Mouse (Mus musculus) layer of hippocampus, postnatal 25 days (tissue): ENCODE measurements around the gene Coq8a. TPM values are rescaled to one million over a fixed set of nuclear protein-coding genes. Genes with fewer than 3 reads are reported as not detected.

Source experiments
- DNase-seq, 2 experiments: peaks; one replicate each; pipeline ENCODE4 v3.0.0; 2022; ENCODE audit warnings: mixed read lengths in 2 of 2, low spot score in 1 of 2; ENCODE audit errors: extremely low spot score in 1 of 2
- total RNA-seq, 2 experiments: library from RNA; stranded (reverse); gene quantifications; 2 replicates each; pipeline ENCODE4 v1.2.3; 2021

Gene Coq8a
- total RNA-seq, 2 experiments from 2014 or later: 63.2 to 71.5 TPM

DNA sequence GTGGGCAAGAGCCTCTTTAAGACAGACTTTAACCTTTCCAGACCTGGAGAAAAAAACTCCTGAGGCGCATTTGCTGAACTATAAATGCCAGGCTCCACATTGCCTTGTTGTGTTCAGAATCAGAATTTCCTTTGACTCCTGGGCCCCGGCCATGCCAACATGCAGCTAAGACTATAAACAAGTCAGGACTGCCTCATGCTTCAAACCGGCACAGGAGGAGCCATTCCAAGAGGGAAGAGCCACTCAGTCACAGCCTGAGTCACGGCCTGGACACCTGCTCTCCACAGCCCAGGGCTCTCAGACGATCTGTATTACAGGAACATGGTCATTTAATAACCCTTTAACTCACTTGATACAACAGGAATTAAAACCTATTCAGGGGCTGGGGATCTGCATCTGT is 1.3 kb upstream of the Coq8a start:
- no peak for DNase-seq

DNA sequence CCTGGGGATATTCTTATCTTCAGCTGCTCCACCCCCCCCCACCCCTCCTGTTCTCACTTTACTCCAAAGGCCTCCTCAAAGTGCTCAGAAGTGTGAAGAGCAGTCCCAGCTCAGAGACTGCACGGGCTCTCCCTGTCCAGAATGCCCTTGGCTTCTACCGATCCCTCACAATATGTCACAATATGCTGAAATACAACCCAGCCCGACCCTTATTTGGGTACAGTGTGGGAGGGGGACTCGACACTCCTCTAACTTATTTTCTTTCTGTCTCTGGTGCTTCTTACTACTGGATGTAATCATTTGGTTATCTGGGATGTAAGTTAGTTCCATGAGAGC is 281 bp upstream of the Coq8a start:
- DNase-seq: no peak

DNA sequence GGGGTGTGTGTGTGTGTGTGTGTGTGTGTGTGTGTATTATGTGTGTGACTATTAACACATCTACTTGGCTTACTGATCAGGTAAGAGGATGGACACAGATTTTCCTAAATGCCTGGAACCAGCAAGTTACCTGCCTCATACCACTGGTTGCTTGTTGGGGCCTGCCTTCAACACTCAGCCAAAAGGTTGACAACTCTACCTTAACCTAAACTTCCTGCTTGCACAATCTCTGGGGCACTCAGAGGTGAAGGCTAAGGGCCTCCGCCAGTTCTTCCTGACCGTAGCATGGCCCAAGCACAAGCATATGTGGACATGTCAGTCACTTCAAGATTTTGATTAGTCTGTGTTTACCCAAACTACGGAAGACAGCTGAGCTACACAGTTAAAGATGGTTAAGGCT is 1.4 kb downstream of the Coq8a start:
- no peak for DNase-seq

GRCm38 (mm10) chr1:180196508-180196907 is 2.9 kb downstream of the Coq8a start:
- DNase-seq: no peak

DNA sequence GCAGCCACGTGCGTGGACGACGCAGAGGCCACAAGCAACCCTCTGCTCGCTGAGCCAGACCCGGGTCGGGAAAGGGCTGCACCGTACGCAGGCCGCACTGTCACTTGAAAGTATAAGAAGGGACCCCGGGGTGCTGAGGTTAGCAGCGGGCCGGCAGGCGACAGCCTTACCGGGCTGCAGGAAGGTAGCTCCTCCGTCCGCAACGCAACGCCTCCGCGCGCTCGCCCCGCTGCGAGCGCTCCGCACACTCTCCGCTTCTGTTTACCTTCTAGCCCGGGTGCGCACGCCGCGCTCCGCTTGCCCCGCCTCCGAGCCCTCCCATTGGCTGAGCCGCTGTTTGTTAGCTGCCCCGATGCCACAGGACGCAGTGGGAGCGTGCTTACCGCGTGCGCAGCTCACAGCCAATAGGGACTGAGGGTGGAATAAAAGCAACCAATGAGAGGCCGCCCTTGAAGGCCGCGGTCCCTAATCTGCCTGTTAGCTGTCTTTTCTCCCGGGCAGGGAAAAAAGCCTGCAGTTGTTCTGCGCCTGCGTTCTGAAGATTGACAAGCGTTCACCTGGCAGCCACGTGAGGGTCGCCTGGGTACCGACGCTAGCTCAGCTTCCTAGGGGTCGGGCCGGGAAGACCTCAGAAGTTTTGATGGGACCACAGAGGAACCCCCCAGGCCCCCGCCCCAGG is 3.6 kb downstream of the Coq8a start:
- DNase-seq: peak; percentile 83 to 93

DNA sequence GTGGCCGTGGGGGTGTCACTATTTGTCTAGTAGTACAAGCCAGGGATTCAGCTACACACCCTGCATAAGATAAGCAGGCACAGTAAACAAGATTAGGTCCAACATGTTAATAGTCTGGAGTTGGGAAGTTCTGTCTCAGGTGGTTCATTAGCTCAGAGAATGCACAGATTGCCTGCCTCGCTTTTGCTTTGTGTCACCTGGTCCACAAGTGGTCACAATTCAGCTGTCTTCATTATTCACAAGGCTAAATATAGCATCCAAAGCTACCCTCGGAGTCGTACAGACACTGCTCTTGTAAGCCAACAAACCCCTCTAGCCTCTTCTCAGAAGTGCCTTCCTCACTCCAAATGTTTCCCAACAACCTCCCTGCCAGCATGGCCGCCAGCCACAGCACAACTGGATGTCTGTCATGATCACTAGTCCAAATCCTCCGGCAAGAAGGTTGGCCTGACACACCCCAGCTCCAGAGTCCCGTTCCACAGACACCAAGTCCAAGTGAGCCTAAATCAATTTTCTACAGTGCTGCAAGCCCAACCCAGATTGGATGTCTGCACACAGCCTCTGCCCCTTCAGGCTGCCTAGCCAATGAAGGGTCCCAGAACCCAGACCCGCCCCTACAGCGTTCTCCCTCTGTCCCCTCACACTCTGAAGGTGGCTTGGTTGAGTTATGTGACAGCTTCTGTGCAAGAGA is 4.5 kb downstream of the Coq8a start:
- peak in 1 of 2 experiments; percentile 14 for DNase-seq

- no peak for DNase-seq
Measured at GRCm38 (mm10) chr1:180194048-180194447, 5.4 kb downstream of the Coq8a start.

DNA sequence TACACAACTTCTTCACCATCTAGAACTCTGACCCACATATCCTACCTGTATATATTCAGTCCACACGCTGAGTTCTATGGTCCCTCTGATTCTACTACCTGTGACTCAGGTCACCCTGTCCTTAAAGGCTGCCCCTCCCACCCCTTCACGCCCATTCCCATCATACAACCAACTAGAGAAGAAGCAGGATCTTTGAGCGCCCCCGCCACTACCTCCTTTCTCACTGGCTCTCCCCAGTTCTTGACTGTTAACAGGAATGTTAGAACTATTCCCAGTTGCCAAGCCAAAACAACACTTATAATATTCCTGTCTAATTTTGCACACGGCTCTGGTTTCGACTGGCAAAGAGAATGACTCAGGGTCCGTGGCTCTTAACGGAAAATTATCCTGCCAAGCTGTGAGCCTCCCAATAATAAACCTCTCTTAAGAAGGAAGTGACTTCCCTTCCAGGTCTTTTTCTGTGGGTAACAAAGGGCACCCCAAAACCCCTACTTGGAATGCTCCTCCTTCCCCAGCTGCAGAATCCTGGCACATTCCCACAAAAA is 5.9 kb downstream of the Coq8a start:
- DNase-seq: no peak

DNA sequence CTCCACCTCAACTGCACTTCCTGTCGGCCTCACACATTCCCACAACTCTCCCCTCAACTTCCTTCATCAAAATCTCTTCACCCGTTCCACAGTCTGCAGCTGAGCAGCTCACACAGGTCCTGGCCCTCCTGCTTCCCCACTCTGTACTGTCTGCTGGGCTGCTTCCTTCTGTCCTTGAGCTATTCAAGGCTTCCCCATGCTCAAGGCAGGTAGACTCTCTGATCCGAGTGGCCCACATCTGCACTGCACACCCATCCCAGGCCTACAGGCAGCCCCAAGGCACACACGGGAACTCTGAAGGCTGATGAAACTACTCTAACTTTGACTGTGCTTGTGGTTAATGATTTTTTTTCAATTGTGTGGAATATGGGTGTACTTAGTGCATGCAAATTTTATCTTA is 6.5 kb downstream of the Coq8a start:
- no peak for DNase-seq

DNA sequence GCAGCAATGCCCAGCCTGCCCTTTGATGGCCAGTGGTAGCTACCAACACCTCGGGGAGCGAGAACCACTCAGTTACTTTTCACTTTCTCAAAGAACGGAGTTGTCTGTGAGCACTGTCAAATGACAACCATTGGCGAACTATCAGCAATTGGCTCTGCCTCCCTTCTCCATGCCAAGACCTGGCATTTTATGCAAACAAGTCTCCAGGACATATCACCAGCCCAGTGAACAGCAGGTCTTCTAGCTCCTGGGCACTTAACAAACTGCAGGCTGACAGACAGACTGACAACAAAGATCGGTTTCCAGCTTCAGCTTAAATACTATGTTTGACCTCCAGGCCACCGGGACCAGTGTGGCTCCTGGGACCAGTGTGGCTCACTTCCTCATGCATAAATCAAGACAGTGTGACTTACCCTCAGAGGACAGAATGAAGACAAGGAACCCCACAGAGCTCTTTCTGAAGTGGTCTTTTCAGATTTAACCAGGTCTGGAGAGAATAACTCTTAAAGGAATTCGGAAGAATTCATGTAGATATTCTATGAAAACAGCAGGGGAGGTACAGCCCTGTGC is 7.7 kb downstream of the Coq8a start:
- DNase-seq: no peak

- DNase-seq: no peak
Measured at GRCm38 (mm10) chr1:180191112-180191511, 8.3 kb downstream of the Coq8a start.

DNA sequence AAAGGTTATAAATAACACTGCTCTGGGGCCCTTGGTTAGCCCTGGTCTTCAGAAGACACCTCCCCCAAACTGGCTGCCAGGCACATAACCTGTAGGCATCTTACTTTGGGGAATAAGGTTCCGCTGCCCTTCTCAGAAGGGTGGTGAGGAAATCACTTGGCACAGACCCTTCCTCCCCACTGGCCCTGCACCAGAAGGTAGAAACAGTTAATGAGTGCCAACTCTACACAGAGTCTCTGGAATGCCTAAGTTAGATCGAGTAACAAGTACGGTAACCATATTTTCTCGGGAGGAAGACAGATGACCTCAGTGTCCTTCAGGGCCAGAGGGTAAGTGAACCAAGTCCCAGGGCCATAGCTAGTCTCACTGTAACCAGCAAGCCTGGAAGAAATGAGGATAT is 10.5 kb downstream of the Coq8a start:
- DNase-seq: no peak

- DNase-seq: no peak
Measured at GRCm38 (mm10) chr1:180186371-180186770, 13.0 kb downstream of the Coq8a start.

GRCm38 (mm10) chr1:180185877-180186276 is 13.5 kb downstream of the Coq8a start:
- DNase-seq: no peak

GRCm38 (mm10) chr1:180184768-180185167 is 14.6 kb downstream of the Coq8a start:
- DNase-seq: no peak

DNA sequence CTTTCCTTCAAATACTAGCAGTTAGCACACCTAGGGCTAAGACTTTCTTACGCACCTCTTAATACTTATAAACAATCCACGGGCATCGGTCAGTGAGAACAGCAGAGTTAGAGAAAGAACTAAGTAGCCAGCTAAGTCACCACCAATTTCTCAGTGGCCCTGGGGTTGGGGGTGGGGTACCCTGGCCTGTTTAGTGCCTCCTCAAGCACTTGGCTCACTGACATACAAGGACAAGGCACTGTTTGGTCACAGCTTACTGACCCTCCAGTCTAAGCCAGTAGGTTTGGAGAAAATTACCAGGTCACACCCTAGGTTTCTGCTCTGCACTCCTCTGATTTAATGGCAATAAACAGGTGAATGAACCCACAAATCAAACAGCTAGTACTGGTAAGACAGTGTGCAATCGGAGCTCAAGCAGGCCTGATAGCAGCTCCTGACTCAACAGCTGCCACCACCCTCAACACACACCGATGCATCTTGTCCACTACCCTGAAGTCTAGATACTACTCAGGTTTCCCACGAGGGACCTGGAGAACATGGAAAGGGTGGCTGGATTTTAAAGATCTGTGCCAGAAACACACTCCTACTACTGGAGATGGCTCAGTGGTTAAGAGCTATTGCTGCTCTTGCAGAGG is 15.8 kb downstream of the Coq8a start:
- no peak for DNase-seq

DNA sequence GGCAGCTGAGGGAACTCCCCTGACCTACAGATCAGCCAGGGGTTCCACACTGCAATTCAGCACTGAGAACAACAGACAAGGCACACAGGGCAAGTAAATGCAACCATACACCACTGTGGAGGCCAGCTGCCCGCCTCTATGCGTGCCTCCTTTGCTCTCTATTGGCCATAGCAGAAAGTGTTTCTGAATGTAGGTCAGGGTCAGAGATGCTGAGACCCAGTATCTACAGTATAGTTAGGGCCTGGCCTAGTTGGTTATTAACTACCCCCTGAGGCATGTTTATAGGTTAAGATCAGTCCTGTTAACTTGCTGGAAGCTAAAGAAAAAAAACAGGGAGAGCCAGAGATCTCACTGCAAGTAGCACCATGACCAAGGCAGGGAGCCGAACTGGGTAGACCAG is 16.7 kb downstream of the Coq8a start:
- no peak for DNase-seq

DNA sequence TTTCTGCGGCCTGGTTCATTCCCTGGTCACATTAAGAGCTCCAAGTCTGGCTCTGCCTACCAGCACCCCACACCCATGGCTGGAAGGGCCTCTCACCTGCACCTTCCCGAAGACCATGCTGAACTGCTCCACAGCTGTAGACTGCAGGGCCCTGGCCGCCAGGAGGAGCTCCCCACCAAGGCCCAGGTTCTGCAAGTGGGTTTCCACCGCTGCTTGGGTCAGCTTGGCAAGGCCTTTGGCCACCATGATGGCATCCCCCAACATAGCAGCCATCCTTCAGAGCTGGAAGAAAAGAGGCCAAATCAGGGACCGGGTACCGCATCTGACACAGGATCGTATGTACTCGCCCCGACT is 17.5 kb downstream of the Coq8a start:
- no peak for DNase-seq

GRCm38 (mm10) chr1:180181304-180181965 is 18.0 kb downstream of the Coq8a start:
- DNase-seq: no peak

- DNase-seq: no peak
Measured at GRCm38 (mm10) chr1:180179840-180180239, 19.6 kb downstream of the Coq8a start.

DNA sequence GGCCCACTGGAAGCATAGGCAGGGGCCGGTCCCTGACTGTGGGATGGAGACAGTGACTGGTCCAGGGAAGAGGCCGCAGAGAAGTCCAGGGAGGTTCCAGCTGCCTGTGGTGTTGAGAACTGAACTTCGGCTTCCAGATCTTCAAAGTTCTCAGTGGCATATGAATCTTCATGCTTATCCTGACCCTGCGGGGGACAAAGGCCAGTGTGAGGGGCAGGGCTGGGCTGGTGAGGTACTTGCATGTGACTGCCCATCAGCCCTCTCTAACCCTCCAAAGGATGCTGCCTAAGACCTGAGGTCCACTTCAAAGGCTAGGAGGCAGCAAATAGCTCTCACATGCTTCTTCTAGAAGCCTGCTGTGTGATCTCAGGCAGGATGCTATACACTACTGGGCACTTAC is 20.3 kb downstream of the Coq8a start:
- no peak for DNase-seq
